Mouse (Mus musculus): ENCODE measurements at regions not wholly inside any gene's neighbourhood (a gene's known extent, or its start where the extent isn't known, plus 50 kb on each side); places are given as distances from the start of the nearest gene placed in this dataset.

DNA sequence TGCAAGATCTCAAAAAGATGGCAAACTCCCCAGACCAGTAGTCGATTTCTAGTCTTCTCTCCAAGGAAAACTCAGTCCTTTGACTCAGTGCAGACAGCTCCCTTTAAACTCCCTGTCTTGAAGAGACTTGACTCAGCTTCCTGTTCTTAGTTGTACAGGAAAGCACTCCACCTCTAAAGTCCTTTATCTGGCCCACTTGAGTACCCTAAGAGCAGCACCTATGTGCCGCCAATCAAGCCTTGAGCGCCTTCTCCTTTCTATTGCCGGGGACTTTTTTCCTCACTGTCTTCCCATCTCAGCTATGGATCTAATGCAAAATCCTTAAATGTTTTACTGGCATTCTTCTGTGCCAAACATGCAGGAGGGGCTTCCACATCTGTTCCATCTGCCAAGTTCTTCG, 105.3 kb upstream of the Fam78b start:
- TF ChIP-seq POLR2A (IDR thresholded peaks at IDR 0.05; ENCODE audit: low read depth, low read length) (no peak), CTCF (IDR thresholded peaks at IDR 0.05; ENCODE audit: extremely low read depth, insufficient read depth, insufficient read length, insufficient replicate concordance) (no peak)
- Histone ChIP-seq H3K4me3 (ENCODE audit: extremely low read depth, insufficient read depth, insufficient read length) (no peak overlapping the region), H3K27me3 (ENCODE audit: control insufficient read depth, insufficient read depth, low read length) (no peaks in the 10 kb centered on the region), H3K36me3 (ENCODE audit: control insufficient read depth, insufficient read depth, low read length) (no peaks in the 10 kb centered on the region), H3K4me1 (ENCODE audit: control insufficient read depth, insufficient read depth, insufficient read length) (no peaks in the 10 kb centered on the region; the same call in 1 of the 2 replicates), H3K27ac (ENCODE audit: insufficient read depth, low read length) (no peak overlapping the region)
- no peak for DNase-seq (ENCODE audit: low read depth in 1 of 2, low spot score in 2 of 2)
- WGBS: 77% methylated on average over 5 of the region's 5 CpGs

- H3K27me3 ChIP-seq (ENCODE audit: control insufficient read depth, insufficient read depth, low read length): no peaks in the 10 kb centered on the region
- DNase-seq (ENCODE audit: low read depth in 1 of 2, low spot score in 2 of 2): no peak
- TF ChIP-seq CTCF (IDR thresholded peaks at IDR 0.05; ENCODE audit: extremely low read depth, insufficient read depth, insufficient read length, insufficient replicate concordance) (no peak), POLR2A (IDR thresholded peaks at IDR 0.05; ENCODE audit: low read depth, low read length) (no peak)
- H3K4me3 ChIP-seq (ENCODE audit: extremely low read depth, insufficient read depth, insufficient read length): no peak overlapping the region
- no peaks in the 10 kb centered on the region for H3K36me3 ChIP-seq (ENCODE audit: control insufficient read depth, insufficient read depth, low read length)
- H3K27ac ChIP-seq (ENCODE audit: insufficient read depth, low read length): no peak overlapping the region
- no peaks in the 10 kb centered on the region; the same call in 1 of the 2 replicates for H3K4me1 ChIP-seq (ENCODE audit: control insufficient read depth, insufficient read depth, insufficient read length)
- WGBS: 68% methylated on average over 2 of the region's 2 CpGs
Measured at GRCm38 (mm10) chr1:166898741-166899140, 102.5 kb upstream of the Fam78b start.

- H3K36me3 ChIP-seq (ENCODE audit: control insufficient read depth, insufficient read depth, low read length): no peaks in the 10 kb centered on the region
- WGBS: 19% methylated on average over 6 of the region's 6 CpGs
Measured at GRCm38 (mm10) chr1:166899238-166899637, 102.0 kb upstream of the Fam78b start.

DNA sequence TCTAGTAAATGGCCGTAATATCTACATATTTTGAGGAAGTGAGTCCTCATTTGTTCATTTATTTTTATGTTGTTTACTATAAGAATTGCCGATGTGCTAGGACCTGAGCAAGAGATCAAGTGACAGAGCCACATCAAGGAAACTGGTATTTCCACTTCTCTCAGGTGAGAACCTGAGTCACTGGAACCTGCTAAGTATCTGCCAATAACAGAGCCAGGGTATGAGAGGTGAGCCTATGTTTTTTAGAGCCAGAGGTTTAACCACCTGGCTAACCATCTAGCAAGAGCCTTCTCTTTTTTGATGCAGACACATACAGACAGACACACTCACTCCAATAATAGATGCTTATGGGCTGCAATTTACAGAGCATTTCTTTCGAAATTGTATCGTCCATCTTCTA, 101.2 kb upstream of the Fam78b start:
- Histone ChIP-seq H3K36me3 (ENCODE audit: control insufficient read depth, insufficient read depth, low read length) (no peaks in the 10 kb centered on the region), H3K27ac (ENCODE audit: insufficient read depth, low read length) (no peak overlapping the region), H3K4me1 (ENCODE audit: control insufficient read depth, insufficient read depth, insufficient read length) (no peaks in the 10 kb centered on the region; the same call in 1 of the 2 replicates), H3K27me3 (ENCODE audit: control insufficient read depth, insufficient read depth, low read length) (no peaks in the 10 kb centered on the region), H3K4me3 (ENCODE audit: extremely low read depth, insufficient read depth, insufficient read length) (no peak overlapping the region)
- no peak for DNase-seq (ENCODE audit: low read depth in 1 of 2, low spot score in 2 of 2)
- TF ChIP-seq POLR2A (IDR thresholded peaks at IDR 0.05; ENCODE audit: low read depth, low read length) (no peak), CTCF (IDR thresholded peaks at IDR 0.05; ENCODE audit: extremely low read depth, insufficient read depth, insufficient read length, insufficient replicate concordance) (no peak)
- 52% methylated on average over 4 of the region's 4 CpGs for WGBS

More at GRCm38 (mm10) chr1:166899238-166899637, 102.0 kb upstream of the Fam78b start:
- H3K4me1 ChIP-seq (ENCODE audit: control insufficient read depth, insufficient read depth, insufficient read length): no peaks in the 10 kb centered on the region; the same call in 1 of the 2 replicates
- DNase-seq (ENCODE audit: low read depth in 1 of 2, low spot score in 2 of 2): no peak
- H3K27me3 ChIP-seq (ENCODE audit: control insufficient read depth, insufficient read depth, low read length): no peaks in the 10 kb centered on the region
- H3K4me3 ChIP-seq (ENCODE audit: extremely low read depth, insufficient read depth, insufficient read length): no peak overlapping the region
- H3K27ac ChIP-seq (ENCODE audit: insufficient read depth, low read length): no peak overlapping the region
- TF ChIP-seq POLR2A (IDR thresholded peaks at IDR 0.05; ENCODE audit: low read depth, low read length) (no peak), CTCF (IDR thresholded peaks at IDR 0.05; ENCODE audit: extremely low read depth, insufficient read depth, insufficient read length, insufficient replicate concordance) (no peak)

- Histone ChIP-seq H3K36me3 (ENCODE audit: control insufficient read depth, insufficient read depth, low read length) (no peaks in the 10 kb centered on the region), H3K4me3 (ENCODE audit: extremely low read depth, insufficient read depth, insufficient read length) (no peak overlapping the region), H3K4me1 (ENCODE audit: control insufficient read depth, insufficient read depth, insufficient read length) (no peaks in the 10 kb centered on the region; the same call in 1 of the 2 replicates), H3K27me3 (ENCODE audit: control insufficient read depth, insufficient read depth, low read length) (no peaks in the 10 kb centered on the region), H3K27ac (ENCODE audit: insufficient read depth, low read length) (no peak overlapping the region)
- 63% methylated on average over 8 of the region's 8 CpGs for WGBS
- no peak for DNase-seq (ENCODE audit: low read depth in 1 of 2, low spot score in 2 of 2)
- no peak for TF ChIP-seq POLR2A (IDR thresholded peaks at IDR 0.05; ENCODE audit: low read depth, low read length)
- no peak for TF ChIP-seq CTCF (IDR thresholded peaks at IDR 0.05; ENCODE audit: extremely low read depth, insufficient read depth, insufficient read length, insufficient replicate concordance)
Measured at GRCm38 (mm10) chr1:166900441-166901161, 100.6 kb upstream of the Fam78b start.

GRCm38 (mm10) chr1:166901574-166901973, 99.6 kb upstream of the Fam78b start:
- WGBS: 74% methylated on average over 4 of the region's 4 CpGs
- no peaks in the 10 kb centered on the region for H3K36me3 ChIP-seq (ENCODE audit: control insufficient read depth, insufficient read depth, low read length)
- no peak for DNase-seq (ENCODE audit: low read depth in 1 of 2, low spot score in 2 of 2)
- H3K27ac ChIP-seq (ENCODE audit: insufficient read depth, low read length): no peak overlapping the region
- no peak for TF ChIP-seq CTCF (IDR thresholded peaks at IDR 0.05; ENCODE audit: extremely low read depth, insufficient read depth, insufficient read length, insufficient replicate concordance)
- H3K27me3 ChIP-seq (ENCODE audit: control insufficient read depth, insufficient read depth, low read length): no peaks in the 10 kb centered on the region
- H3K4me3 ChIP-seq (ENCODE audit: extremely low read depth, insufficient read depth, insufficient read length): no peak overlapping the region
- H3K4me1 ChIP-seq (ENCODE audit: control insufficient read depth, insufficient read depth, insufficient read length): no peaks in the 10 kb centered on the region; the same call in 1 of the 2 replicates

DNA sequence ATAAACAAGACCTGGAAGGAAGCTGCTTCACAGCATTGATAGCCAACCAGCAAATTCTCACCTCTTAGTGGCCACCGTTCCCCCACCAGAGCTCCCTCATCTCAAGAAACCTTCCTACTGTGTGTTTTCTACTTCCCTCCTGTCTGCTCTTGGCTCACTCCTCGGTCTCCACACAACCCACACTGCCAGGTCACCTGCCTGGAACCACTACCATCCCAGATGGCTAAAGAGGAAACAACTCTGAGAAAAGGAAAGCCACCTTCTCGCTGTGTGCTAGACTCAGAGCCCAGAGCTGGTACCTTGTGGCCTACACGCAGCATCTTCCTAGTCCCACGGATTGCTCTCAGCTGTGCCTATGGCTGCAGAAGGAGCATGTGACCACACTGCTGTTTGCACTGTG, 97.8 kb upstream of the Fam78b start:
- Histone ChIP-seq H3K36me3 (ENCODE audit: control insufficient read depth, insufficient read depth, low read length) (no peaks in the 10 kb centered on the region), H3K27ac (ENCODE audit: insufficient read depth, low read length) (no peak overlapping the region), H3K4me1 (ENCODE audit: control insufficient read depth, insufficient read depth, insufficient read length) (no peaks in the 10 kb centered on the region; the same call in 1 of the 2 replicates), H3K27me3 (ENCODE audit: control insufficient read depth, insufficient read depth, low read length) (no peaks in the 10 kb centered on the region), H3K4me3 (ENCODE audit: extremely low read depth, insufficient read depth, insufficient read length) (no peak overlapping the region)
- no peak for DNase-seq (ENCODE audit: low read depth in 1 of 2, low spot score in 2 of 2)
- no peak for TF ChIP-seq POLR2A (IDR thresholded peaks at IDR 0.05; ENCODE audit: low read depth, low read length)
- TF ChIP-seq CTCF (IDR thresholded peaks at IDR 0.05; ENCODE audit: extremely low read depth, insufficient read depth, insufficient read length, insufficient replicate concordance): no peak
- 55% methylated on average over 5 of the region's 5 CpGs for WGBS
